Mouse (Mus musculus) megakaryocyte, adult 5-6 weeks (primary cell): ENCODE data around the gene Serpinb3b. TPM values are rescaled to one million over a fixed set of nuclear protein-coding genes. Genes with fewer than 3 reads are reported as not detected.
"Not testable (repeated sequence)": the region's sequence is repeated elsewhere in the genome, so short reads cannot be mapped to it uniquely, and the experiment has no call there.

ENCODE experiments used
- ATAC-seq: 2 replicates; pipeline ENCODE4 v1.8.0; 2016; ENCODE audit warnings: mild to moderate bottlenecking, inconsistent platforms; ENCODE audit not compliant: poor library complexity, severe bottlenecking
- total RNA-seq, 2 experiments: library from RNA; stranded (forward) in 1 of 2; stranded (reverse) in 1 of 2; fragments of 153-499, 151-499 nt in 1 of 2; fragments of 221-1000, 200-1000 nt in 1 of 2; gene quantifications; 2 replicates each; pipeline versions ENCODE4 v1.2.3 to v1.2.4; 2015 to 2017

The Serpinb3b gene
- total RNA-seq (2015), result not detected in 2 replicates
- total RNA-seq (2017), result not detected in 2 replicates

GRCm38 (mm10) chr1:107278261-107278660 is at the start of gene Serpinb3b, which contains the start of gene Serpinb3c:
Gene Serpinb3b, minus strand, starts transcription at chr1:107278361.
Gene Serpinb3c, minus strand, starts transcription at chr1:107278371.
- not testable (repeated sequence) for ATAC-seq

GRCm38 (mm10) chr1:107243170-107243569 is 35.0 kb downstream of the Serpinb3b start:
- peak; percentile 97 for ATAC-seq

DNA sequence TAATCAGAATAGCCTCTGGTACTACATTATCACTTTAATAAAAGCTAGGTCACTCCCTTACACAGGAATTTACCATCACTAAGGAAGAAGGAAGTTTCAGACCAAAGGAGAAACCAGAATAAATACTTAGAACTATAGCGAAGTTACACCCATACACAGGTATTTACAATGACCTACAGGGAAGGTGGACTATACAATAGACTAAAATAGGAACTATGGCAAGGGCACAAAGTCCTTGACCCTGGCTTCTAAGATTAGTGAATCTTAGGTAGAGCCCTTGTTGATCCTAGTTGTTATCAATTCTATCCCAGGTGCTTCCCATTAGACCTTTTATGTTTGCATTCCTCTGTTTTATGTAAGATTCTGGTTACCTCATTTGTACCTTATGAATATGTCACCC is 60.9 kb downstream of the Serpinb3b start:
- not testable (repeated sequence) for ATAC-seq

GRCm38 (mm10) chr1:107127453-107127852 is 150.7 kb downstream of the Serpinb3b start:
- peak; percentile 88 for ATAC-seq

Other genes starting within 250 kb of the Serpinb3b start
- not detected in 2 replicates for gene Serpinb3a, start 226.1 kb downstream of the Serpinb3b start, total RNA-seq (2015)
- not detected in 2 replicates for gene Serpinb3a, start 226.1 kb downstream of the Serpinb3b start, total RNA-seq (2017)
- not detected in 2 replicates for gene Serpinb3d, start 194.9 kb downstream of the Serpinb3b start, total RNA-seq (2015)
- not detected in 2 replicates for gene Serpinb3d, start 194.9 kb downstream of the Serpinb3b start, total RNA-seq (2017)
- not detected in 2 replicates for gene Serpinb3c, start within 50 bp of the Serpinb3b start, total RNA-seq (2015)
- not detected in 2 replicates for gene Serpinb3c, start within 50 bp of the Serpinb3b start, total RNA-seq (2017)
- not detected in 2 replicates for gene Serpinb11, start 82.8 kb upstream of the Serpinb3b start, total RNA-seq (2015)
- gene Serpinb11, start 82.8 kb upstream of the Serpinb3b start, total RNA-seq (2017), result not detected in 2 replicates
- gene Serpinb7, start 121.3 kb upstream of the Serpinb3b start, total RNA-seq (2015), result not detected in 2 replicates
- gene Serpinb7, start 121.3 kb upstream of the Serpinb3b start, total RNA-seq (2017), result not detected in 2 replicates
- gene Serpinb2, start 233.1 kb upstream of the Serpinb3b start, total RNA-seq (2015), result 38.0 and 40.7 TPM in 2 replicates
- 9.6 and 13.5 TPM in 2 replicates for gene Serpinb2, start 233.1 kb upstream of the Serpinb3b start, total RNA-seq (2017)